Mouse (Mus musculus): ENCODE results near the gene Adpgk. TPM values are rescaled to one million over a fixed set of nuclear protein-coding genes. Genes with fewer than 3 reads are reported as not detected.

Adpgk gene
- total and polyA plus RNA-seq, 3 experiments: 26.2 to 29.8 TPM; not detected in 1

GRCm38 (mm10) chr9:59280888-59281287 lies 10.5 kb upstream of the Adpgk start:
- no peak for DNase-seq (ENCODE audit: low read depth, low spot score)
- H3K9me3 ChIP-seq (replicated peaks; ENCODE audit: insufficient read depth, low read length): no peaks in the 10 kb centered on the region
- H3K4me3 ChIP-seq (ENCODE audit: control insufficient read depth in 1 of 2, insufficient read depth in 1 of 2, low read depth in 2 of 2, low read length in 2 of 2): no peak overlapping the region
- TF ChIP-seq POLR2AphosphoS5 (IDR thresholded peaks at IDR 0.05; ENCODE audit: borderline replicate concordance, low read depth, low read length) (no peak), POLR2A (IDR thresholded peaks at IDR 0.05; ENCODE audit: control insufficient read depth in 1 of 2, insufficient read depth in 1 of 2, low read depth in 1 of 2, low read length in 2 of 2, poor library complexity in 1 of 2) (no peak), UBTF (IDR thresholded peaks at IDR 0.05; ENCODE audit: borderline replicate concordance, insufficient read depth, low read depth, low read length) (no peak), HCFC1 (IDR thresholded peaks at IDR 0.05; ENCODE audit: low read depth, low read length) (no peak), KAT2A (conservative IDR thresholded peaks at IDR 0.05; ENCODE audit: low read depth, low read length) (no peak), SIN3A (IDR thresholded peaks at IDR 0.05; ENCODE audit: low read length) (no peak), USF1 (IDR thresholded peaks at IDR 0.05; ENCODE audit: low read depth, low read length) (no peak), NRF1 (IDR thresholded peaks at IDR 0.05; ENCODE audit: insufficient read depth, low read depth, low read length, poor library complexity, severe bottlenecking) (no peak), BHLHE40 (IDR thresholded peaks at IDR 0.05; ENCODE audit: borderline replicate concordance, low read depth, low read length) (no peak), EP300 (IDR thresholded peaks at IDR 0.05; ENCODE audit: low read depth in 1 of 2, low read length in 2 of 2) (no peak), CTCF (IDR thresholded peaks at IDR 0.05 in 2 of 3, conservative IDR thresholded peaks at IDR 0.05 in 1 of 3; ENCODE audit: control insufficient read depth in 1 of 3, insufficient read depth in 1 of 3, low read depth in 2 of 3, low read length in 3 of 3, poor library complexity in 1 of 3, severe bottlenecking in 1 of 3) (no peak), POLR2AphosphoS2 (IDR thresholded peaks at IDR 0.05; ENCODE audit: low read length) (no peak), MYB (IDR thresholded peaks at IDR 0.05; ENCODE audit: low read depth, low read length) (no peak), USF2 (IDR thresholded peaks at IDR 0.05; ENCODE audit: borderline replicate concordance in 1 of 2, insufficient read depth in 1 of 2, low read depth in 1 of 2, low read length in 2 of 2) (no peak), SMC3 (IDR thresholded peaks at IDR 0.05; ENCODE audit: low read depth, low read length) (no peak), MEF2A (IDR thresholded peaks at IDR 0.05; ENCODE audit: extremely low read depth, insufficient replicate concordance, low read depth, low read length, poor library complexity, severe bottlenecking) (no peak), NELFE (IDR thresholded peaks at IDR 0.05; ENCODE audit: low read depth, low read length) (no peak), ETS1 (IDR thresholded peaks at IDR 0.05; ENCODE audit: low read depth, low read length) (no peak)
- peaks cover 0 to 9% of the 10 kb centered on the region in 2 experiments; a peak in 2 of 4 replicates for H3K36me3 ChIP-seq (ENCODE audit: control insufficient read depth in 1 of 2, insufficient read depth in 2 of 2, low read length in 2 of 2)
- H3K9ac ChIP-seq (ENCODE audit: control insufficient read depth, low read depth, low read length, poor library complexity, severe bottlenecking): no peak overlapping the region
- no peaks in the 10 kb centered on the region for H3K27me3 ChIP-seq (ENCODE audit: control insufficient read depth in 1 of 2, insufficient read depth in 2 of 2, low read length in 2 of 2)
- H3K27ac ChIP-seq (ENCODE audit: control insufficient read depth, low read depth, low read length): no peak overlapping the region
- no peaks in the 10 kb centered on the region for H3K79me2 ChIP-seq (ENCODE audit: control insufficient read depth, insufficient read depth, low read length, poor library complexity)
- peaks cover 9 to 20% of the 10 kb centered on the region in 2 experiments for H3K4me1 ChIP-seq (ENCODE audit: control insufficient read depth in 1 of 2, insufficient read depth in 2 of 2, low read length in 2 of 2)
